Mouse (Mus musculus) frontal cortex, adult 2 months (tissue): ENCODE measurements around the gene Poc5. TPM values are rescaled to one million over a fixed set of nuclear protein-coding genes. Genes with fewer than 3 reads are reported as not detected.

Experiments used
- DNase-seq, 2 experiments: peaks; one replicate each; pipeline ENCODE4 v3.0.0; 2022; ENCODE audit warnings: low spot score in 1 of 2; ENCODE audit errors: extremely low spot score in 1 of 2
- polyA plus RNA-seq: library from polyadenylated mRNA; depleted of rRNA; stranded (reverse); fragments of >200 nt; gene quantifications from 2 replicates; pipeline ENCODE4 v1.2.3, GENCODE M21; 2012

Poc5 gene
- polyA plus RNA-seq, 1 experiment, result 17.1 TPM

- no peak for DNase-seq
Measured at GRCm38 (mm10) chr13:96428531-96428930, 40.4 kb downstream of the Poc5 start.

- peak; percentile 56 to 95 for DNase-seq
Measured at GRCm38 (mm10) chr13:96431595-96432156, 43.6 kb downstream of the Poc5 start.

- DNase-seq, result no peak
Measured at GRCm38 (mm10) chr13:96432376-96432811, 44.3 kb downstream of the Poc5 start.

- DNase-seq, result no peak
Measured at GRCm38 (mm10) chr13:96433041-96433440, 44.9 kb downstream of the Poc5 start.

- DNase-seq, result no peak
Measured at GRCm38 (mm10) chr13:96433648-96434190, 45.6 kb downstream of the Poc5 start.

GRCm38 (mm10) chr13:96434899-96435331, 46.8 kb downstream of the Poc5 start:
- DNase-seq, result no peak

- DNase-seq, result no peak
Measured at GRCm38 (mm10) chr13:96435793-96436192, 47.7 kb downstream of the Poc5 start.

GRCm38 (mm10) chr13:96436921-96437320, 48.8 kb downstream of the Poc5 start:
- DNase-seq, result no peak

- DNase-seq, result no peak
Measured at GRCm38 (mm10) chr13:96440436-96440835, 52.3 kb downstream of the Poc5 start.

GRCm38 (mm10) chr13:96450205-96450856, 62.2 kb downstream of the Poc5 start:
- no peak for DNase-seq

- no peak for DNase-seq
Measured at GRCm38 (mm10) chr13:96450869-96451268, 62.8 kb downstream of the Poc5 start.

GRCm38 (mm10) chr13:96451386-96452140, 63.5 kb downstream of the Poc5 start:
- no peak for DNase-seq

- DNase-seq, result no peak
Measured at GRCm38 (mm10) chr13:96452621-96453020, 64.5 kb downstream of the Poc5 start.

- no peak for DNase-seq
Measured at GRCm38 (mm10) chr13:96454288-96454687, 66.2 kb downstream of the Poc5 start.

GRCm38 (mm10) chr13:96457566-96457965, 69.5 kb downstream of the Poc5 start:
- DNase-seq, result no peak

GRCm38 (mm10) chr13:96458018-96458417, 69.9 kb downstream of the Poc5 start:
- DNase-seq, result peak in 1 of 2 experiments; percentile 5

GRCm38 (mm10) chr13:96458606-96459005, 70.5 kb downstream of the Poc5 start:
- DNase-seq, result no peak

GRCm38 (mm10) chr13:96462644-96463043, 74.5 kb downstream of the Poc5 start:
- no peak for DNase-seq

- no peak for DNase-seq
Measured at GRCm38 (mm10) chr13:96465315-96465714, 77.2 kb downstream of the Poc5 start.
